Mouse (Mus musculus): ENCODE measurements at regions not wholly inside any gene's neighbourhood (a gene's known extent, or its start where the extent isn't known, plus 50 kb on each side); places are given as distances from the start of the nearest gene placed in this dataset.
"Not testable (repeated sequence)": the region's sequence is repeated elsewhere in the genome, so short reads cannot be mapped to it uniquely, and the experiment has no call there.

DNA sequence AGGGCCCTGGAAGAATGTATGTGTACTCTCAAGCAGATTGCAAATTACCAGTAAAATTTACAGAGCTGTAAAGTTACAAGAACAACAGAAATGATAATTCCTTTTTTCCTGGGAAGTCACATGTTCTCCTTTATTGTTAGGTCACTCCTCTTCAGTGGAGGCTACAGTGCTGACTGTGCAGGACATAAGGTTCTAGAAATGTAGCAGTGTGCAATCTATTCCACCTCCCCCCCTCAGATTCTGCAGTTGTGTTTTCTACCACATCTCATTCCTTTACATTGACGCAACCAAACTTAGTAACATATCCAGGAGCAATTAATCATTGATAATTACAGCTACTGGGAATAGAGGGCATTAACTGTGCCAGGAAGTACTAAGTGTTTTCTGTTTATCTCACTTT is 385.3 kb upstream of the Tnc start:
- DNase-seq (ENCODE audit: low spot score) = no peak

DNA sequence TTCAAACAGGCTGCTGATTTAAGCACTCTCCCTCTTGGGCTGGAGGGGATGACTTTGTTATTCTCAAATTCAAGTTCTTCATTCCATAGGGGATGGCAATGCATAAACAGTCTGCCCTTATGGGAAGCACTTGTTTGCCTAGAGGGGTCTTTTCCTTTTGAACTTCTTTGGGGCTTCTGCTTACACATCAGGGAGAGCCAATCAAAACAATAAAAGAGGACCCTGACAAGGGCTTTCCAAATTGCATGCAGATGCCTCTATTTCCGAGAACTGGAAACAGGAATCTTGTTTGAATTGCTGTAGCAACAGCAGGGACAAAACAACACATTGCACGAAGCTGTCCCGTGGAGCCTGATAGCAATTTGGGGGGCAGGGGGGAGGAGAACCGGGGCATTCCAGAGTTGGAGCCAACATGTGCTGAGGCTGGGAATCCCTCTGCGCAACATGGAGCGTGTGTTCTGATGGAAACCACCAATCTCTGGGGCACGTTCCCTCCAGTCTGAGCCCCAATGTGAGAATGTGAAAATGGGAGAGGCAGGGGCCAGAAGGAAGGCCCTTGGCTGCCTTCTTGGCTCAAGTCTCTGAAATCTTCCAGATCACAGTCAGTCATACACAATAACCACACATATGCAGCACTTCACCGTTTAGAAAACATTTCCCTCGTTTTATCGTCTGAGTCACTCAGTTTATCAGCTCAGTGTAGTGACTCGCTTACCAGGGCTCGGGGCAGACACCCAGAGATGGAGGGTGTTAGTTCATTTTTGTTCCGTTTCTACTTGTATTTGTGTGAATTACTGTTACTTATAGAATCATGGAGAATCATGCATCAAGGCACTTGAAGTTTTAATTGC is 391.2 kb upstream of the Tnc start:
- no peak for DNase-seq (ENCODE audit: low spot score)

DNA sequence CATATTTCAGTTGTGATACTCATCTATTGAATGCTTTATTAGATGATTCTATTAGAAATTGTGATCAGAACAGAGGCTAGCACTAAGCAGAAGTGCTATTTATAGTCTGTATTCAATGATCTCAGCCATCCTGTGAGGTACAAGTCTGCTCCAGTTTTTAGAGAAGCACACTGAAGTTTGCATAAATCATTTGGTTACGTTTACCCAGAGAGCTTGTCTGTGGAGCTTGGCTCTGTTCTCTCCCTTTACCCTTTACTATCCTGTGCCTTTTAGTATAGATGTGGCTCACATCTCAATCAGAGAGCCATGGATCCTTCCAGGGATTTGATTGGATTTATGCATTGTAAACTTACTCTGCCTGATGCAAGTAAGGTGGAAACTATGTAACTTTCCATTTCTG is 404.6 kb upstream of the Tnc start:
- DNase-seq (ENCODE audit: low spot score) = no peak

GRCm38 (mm10) chr4:64451946-64452345 is 405.1 kb upstream of the Tnc start:
- no peak for DNase-seq (ENCODE audit: low spot score)

DNA sequence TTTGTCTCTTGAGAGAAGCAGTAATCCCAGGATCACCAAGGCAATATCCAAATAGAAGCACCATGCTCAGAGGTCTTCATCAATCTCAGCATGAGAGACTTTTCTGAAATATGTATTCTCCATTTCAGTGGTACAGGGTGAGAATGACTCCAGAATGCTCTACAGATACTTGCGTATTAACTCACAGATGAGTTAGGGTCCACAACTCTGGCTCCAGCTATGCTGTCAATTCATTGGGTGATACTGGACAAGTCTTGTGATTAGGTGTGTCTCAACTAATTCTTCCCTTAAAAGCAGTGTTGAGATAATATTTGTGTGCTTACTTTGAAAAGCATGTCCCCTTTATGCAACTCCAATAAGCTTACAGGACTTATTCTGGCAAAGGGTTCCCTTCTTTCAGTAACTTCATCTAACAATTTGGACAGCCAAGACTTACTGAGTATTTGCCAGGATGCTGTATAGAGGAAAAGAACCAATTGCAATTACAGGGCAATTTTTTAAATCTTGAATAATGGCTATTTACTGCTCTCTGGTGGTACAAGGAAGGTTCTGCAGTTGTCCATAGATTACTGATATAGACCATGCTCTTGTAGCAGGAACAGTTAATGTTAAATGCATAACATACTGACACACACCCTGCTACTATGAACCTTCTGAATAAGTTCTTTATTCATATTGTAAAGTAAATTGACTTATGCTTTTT is 445.6 kb upstream of the Tnc start:
- no peak for DNase-seq (ENCODE audit: low spot score)

GRCm38 (mm10) chr4:64497759-64498158 is 450.9 kb upstream of the Tnc start:
- not testable (repeated sequence) for DNase-seq (ENCODE audit: low spot score)

- DNase-seq (ENCODE audit: low spot score) = no peak
These were observed 454.0 kb upstream of the Tnc start for GRCm38 (mm10) chr4:64500635-64501395.

DNA sequence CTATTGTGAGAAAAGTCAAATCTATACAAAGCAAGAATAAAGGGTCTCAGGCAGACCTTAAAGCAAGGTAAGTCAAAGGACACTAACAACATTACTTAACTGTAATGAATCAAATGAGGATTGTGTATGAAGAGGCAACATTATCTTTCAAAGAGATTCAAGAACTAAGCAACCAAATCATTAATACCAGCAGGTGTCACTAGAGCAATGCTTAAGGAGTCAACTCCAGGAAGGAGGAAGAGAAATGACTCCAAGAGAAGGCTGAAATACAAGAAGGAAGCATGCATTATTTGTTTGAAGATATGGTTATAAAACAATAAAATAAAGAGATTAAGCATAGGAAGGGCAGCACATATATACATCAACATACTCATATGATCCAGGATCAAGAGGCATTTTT is 475.1 kb upstream of the Tnc start:
- DNase-seq (ENCODE audit: low spot score) = no peak

DNA sequence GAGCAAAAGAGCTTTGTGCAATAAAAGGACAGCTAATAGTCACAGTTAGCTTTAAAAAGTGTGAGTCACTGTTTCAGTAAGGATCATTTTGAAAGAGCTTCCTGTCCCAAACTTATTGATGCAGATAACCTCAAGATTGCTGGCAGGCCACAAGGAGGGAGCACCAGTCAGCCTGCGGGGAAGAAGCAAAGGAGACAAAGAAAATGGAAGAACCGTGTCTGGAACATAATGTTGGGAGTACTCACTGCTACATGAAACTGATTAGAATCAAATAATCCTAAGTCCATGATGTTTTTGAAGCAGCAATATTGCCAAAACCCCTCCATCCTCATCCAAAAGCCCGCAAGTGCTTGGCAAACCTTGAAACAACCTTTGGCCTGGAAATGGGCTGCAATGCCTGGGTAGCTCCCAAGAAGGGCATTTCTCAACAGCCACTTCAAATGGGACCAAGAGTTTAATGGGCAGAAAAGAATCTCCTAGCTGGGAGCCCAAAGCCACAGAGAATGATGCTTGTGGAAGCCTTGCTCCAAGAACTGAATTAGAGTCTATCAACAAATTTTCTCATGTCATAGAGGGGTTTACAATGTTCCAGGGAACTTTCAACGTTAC is 481.0 kb upstream of the Tnc start:
- no peak for DNase-seq (ENCODE audit: low spot score)

DNA sequence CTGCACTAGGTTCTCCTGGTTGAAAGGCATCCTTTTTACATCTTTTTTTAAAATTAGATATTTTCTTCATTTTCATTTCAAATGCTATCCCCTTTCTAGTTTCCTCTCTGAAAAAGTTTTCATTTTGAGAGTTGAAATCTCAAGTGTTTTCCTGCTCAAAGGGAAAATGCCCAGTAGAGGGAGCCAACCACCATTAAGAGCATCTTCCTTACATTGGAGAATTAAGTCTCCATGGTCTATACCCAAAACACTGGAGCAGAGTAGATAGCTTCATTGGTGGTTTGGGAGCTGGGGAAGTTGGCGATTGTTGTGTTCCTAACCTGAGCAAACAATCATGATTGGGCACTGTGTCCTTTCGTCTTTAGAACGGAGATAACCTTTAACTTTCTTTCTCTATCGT is 483.8 kb upstream of the Tnc start:
- DNase-seq (ENCODE audit: low spot score) = peak; percentile 40

DNA sequence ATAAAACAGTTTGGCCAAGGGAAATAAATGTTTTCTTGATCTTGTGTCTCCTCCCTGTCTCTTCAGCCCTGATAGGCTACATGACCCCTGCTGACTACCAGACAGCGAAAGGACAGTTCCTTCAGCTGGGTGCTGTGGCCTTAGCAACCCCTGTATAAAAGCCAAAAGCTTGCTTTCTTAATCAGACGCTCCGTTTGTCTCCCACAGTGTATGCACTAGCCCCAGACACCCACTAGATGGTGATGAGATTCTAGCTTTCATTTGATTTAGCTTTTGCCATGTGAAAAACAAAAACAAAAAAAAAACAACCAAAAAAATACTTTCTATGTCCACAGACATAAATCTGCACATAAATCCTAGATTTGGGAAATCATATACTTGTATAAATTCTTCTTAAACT is 486.2 kb upstream of the Tnc start:
- peak; percentile 44 for DNase-seq (ENCODE audit: low spot score)

- DNase-seq (ENCODE audit: low spot score) = peak; percentile 39
These were observed 488.9 kb upstream of the Tnc start for GRCm38 (mm10) chr4:64535554-64536253.

GRCm38 (mm10) chr4:64538009-64538408 is 491.2 kb upstream of the Tnc start:
- DNase-seq (ENCODE audit: low spot score) = no peak

DNA sequence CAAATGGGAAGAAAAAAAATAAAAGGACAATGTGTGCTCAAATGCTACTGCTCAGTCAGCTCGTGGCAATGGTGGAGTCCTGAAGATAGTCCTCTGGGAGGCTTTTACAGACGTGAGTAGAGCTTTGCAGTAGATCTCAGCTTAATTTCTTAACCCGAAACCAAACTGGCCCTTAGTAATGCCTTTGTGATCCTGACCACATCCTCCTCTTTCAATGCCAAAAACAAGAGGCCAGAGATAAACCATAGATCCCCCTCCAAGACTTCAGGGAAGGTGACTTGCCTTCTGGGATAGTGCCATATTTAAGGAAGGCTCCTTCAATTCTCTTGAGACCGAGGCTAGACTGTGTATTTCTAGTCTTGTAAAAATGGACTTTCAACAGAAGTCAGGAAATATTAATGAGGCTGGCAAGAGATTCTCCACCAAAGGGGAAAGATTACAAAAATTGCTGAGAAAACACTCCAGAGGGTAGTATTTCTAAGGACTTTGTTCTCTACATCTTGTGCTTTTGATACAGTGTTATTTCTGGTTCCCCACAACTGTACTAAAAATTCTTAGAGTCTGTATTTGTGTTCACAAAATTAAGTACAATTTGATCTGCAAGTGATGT is 497.9 kb upstream of the Tnc start:
- DNase-seq (ENCODE audit: low spot score) = no peak

GRCm38 (mm10) chr4:64546386-64546785 is 499.6 kb upstream of the Tnc start:
- DNase-seq (ENCODE audit: low spot score) = no peak

GRCm38 (mm10) chr4:64562511-64562910 is 515.7 kb upstream of the Tnc start:
- no peak for DNase-seq (ENCODE audit: low spot score)

DNA sequence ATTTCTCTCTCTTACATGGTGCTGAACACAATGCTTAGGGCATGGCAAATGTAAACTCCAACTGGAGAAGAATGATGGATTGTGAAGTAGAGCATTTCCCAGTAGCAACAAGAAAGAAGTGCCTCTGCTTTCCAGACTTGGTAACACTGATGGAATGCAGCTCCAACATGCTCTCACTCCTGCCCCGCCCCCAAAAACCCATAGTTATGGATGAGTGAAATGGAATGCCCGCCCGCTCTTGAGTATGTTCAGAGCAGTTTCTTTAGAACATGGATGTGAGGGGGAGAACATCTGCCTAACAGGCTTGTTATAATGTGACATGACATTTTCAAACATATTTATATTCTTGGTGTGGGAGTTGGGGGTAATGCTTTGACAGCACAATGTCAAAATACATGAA is 517.2 kb upstream of the Tnc start:
- no peak for DNase-seq (ENCODE audit: low spot score)

- DNase-seq (ENCODE audit: low spot score) = no peak
These were observed 523.9 kb upstream of the Tnc start for GRCm38 (mm10) chr4:64570666-64571065.

DNA sequence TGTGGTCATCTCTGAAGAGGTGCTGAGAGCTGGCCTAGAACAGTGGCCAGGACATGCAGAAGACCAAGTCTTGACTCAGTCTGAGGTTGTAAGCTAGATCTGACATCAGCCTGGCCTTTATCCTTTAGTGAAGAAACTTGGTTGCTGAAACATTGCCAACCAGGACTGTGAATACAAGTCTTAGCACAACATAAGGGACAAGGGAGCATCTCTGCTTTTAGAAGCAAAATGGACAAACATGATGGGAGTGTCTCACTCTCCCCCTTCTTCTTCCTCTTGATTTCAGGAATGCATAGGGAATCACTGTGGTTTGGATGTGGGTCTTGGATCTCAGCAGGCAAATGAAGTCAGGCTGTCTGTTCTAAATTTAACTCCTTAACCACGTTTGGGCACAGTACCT is 529.1 kb upstream of the Tnc start:
- no peak for DNase-seq (ENCODE audit: low spot score)

DNA sequence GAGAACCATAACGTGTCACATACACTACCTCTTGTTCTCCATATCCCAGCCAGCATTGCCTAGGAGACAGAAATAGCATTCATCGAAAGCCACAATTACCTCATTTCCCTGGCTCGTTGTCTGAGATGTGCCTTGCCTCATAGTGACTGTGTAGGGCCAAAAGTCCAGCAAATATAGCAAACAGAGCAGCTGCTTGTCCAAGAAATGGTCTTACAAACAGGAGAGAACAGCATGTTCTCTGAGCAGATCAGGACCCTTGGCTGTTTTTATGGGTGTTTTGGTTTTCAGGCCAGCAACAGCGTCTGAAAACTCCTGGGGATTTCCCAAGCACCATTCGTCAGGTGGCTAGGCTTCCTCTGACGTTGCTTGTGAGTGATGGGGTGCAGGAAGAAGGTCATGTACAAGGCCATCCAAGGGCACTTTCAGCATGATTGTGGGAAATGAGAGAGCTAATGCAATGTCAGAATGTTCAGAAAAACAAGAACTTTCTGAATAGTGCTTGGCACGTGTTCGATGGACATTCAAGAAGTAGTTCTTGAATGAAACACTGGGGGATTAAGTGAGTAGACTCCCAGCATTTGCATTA is 528.9 kb upstream of the Pappa start:
- peak; percentile 41 for DNase-seq (ENCODE audit: low spot score)

- DNase-seq (ENCODE audit: low spot score) = no peak
These were observed 525.5 kb upstream of the Pappa start for GRCm38 (mm10) chr4:64598465-64598864.
